Mouse (Mus musculus) ovary, adult 2 months (tissue): ENCODE results near the gene Tceal3. TPM values are rescaled to one million over a fixed set of nuclear protein-coding genes. Genes with fewer than 3 reads are reported as not detected.

Source experiments
- polyA plus RNA-seq: library from polyadenylated mRNA; depleted of rRNA; stranded (reverse); fragments of >200 nt; gene quantifications from 2 replicates; pipeline ENCODE4 v1.2.3, GENCODE M21; 2012; rRNA removed

The Tceal3 gene
- 4.4 and 5.6 TPM in 2 replicates for polyA plus RNA-seq

DNA sequence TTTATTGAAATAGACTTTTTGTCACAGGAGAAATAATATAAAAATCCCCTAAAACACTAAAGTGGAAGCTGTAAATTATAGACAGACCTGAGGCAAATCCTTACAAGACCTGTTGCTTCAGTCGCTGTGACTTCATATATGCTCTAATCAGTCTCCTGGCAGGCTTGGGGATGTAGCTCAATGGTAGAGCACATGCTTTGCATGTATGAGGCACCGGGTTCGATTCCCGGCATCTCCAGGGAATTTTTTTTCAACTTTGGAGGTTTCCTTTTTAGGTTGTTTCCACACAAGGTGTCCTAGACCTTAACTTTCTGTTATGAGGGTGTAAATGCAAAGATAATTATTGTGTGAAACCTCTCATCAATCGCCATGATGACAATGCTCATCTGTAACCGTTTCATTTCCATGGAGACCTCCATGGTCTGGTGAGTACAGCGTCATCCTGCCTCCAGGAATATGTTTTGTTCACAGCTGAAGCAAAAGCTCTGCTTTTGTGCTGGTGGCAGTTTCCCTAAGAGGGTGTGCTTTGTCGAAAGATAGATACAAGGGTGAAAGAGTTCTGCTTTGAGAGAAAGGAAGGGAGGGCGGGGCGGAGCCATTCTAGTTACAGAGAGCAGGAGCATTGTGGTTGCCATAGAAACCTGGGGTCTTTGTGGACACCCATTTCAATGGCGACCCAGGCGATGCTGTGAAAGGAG lies at the start of gene Tceal3:
TSS of gene Tceal3 (plus strand) at position 644 of the 698 bp plus-strand sequence.

DNA sequence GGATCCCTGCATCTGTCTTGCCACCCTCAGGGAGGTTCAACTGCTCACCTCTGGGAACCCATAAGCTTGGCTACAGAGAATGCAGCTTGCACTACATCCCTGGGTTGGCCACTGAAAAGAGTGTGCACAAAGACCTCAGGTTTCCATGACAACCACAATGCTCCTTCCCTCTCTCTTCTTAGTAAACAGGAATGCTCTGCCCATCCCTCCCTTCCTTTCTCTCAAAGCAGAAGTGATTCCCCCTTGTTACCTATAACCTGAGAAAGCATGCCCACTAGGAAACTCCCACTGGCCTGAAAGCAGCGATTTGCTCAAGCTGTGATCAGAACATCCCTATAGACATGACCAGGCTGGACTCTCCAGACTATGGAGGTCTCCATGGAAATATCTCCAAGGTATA lies 46.7 kb upstream of the Tceal3 start, which contains the start of gene Kir3dl2:
TSS of gene Kir3dl2 (minus strand) at position 101 of the 400 bp plus-strand sequence.

DNA sequence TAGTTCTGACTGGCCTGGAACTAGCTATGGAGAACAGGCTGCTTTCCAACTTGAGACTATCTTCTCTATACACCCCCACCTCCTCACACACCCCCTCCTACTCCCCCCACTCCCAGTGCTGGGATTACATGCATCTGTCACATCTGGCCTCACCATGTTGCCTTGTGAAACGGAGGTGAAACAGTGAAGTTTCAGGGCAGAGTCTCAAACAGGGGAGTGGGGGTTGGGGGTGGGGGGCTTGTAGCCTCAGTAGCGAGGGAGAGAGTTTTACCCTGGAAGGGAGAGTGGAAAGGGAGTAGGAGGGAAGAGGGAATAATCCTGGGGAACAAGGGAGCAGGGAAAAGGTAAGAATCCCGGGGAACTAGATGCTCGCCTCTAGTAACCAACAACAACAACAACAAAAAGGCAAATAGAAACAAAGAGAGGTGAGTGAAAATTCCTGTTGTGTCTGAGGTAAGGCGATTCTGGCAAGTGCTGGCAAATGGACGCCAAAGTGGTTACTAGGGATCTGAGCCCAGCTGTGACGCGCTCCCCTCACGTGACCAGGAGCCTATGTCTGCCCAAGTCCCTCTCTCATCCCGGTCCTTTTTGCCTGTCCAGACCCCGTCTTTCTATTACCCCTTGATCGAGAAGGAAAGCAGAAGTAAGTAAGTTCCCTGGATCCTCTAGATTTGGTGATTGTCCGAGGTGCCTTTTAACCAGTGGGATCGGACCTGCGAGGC lies 117.0 kb downstream of the Tceal3 start, which contains the start of gene Tceal1:
TSS of gene Tceal1 (plus strand) at position 537 of the 722 bp plus-strand sequence.

Other genes with a start within 250 kb of the Tceal3 start
- gene Kir3dl1, start 72.8 kb upstream of the Tceal3 start, polyA plus RNA-seq = not detected in 2 replicates
- gene Kir3dl2, start 46.8 kb upstream of the Tceal3 start, polyA plus RNA-seq = not detected in 2 replicates
- gene Tceal1, start 117.1 kb downstream of the Tceal3 start, polyA plus RNA-seq = 1.8 and 1.9 TPM in 2 replicates
- gene Morf4l2, start 152.8 kb downstream of the Tceal3 start, polyA plus RNA-seq = 30.6 and 33.0 TPM in 2 replicates
- gene Glra4, start 189.3 kb downstream of the Tceal3 start, polyA plus RNA-seq = not detected in 2 replicates
- gene Plp1, start 231.8 kb downstream of the Tceal3 start, polyA plus RNA-seq = 8.0 and 9.6 TPM in 2 replicates